Mouse (Mus musculus) heart, embryonic 14.5 days (tissue): ENCODE measurements at regions not wholly inside any gene's neighbourhood (a gene's known extent, or its start where the extent isn't known, plus 50 kb on each side); places are given as distances from the start of the nearest gene placed in this dataset.

Experiments
- ATAC-seq: fragments of 200-750 bp; cut with Nextera tagmentation; 2 replicates; pipeline ENCODE4 v1.8.0; 2017; ENCODE audit warnings: low read depth, moderate TSS enrichment; ENCODE audit not compliant: insufficient number of reproducible peaks, insufficient read depth, low FRiP score
- H3K27ac ChIP-seq, 2 experiments: fragments of 200-500 bp in 1 of 2; fragments of 300-500 bp in 1 of 2; sonication (generic) in 1 of 2; replicated peaks in 1 of 2; 2 replicates each; pipeline ENCODE4 v1.5.1; 2012 to 2014; ENCODE audit warnings: low read depth in 2 of 2, low read length in 2 of 2, control low read depth in 1 of 2, mild to moderate bottlenecking in 1 of 2, mixed read lengths in 1 of 2; ENCODE audit not compliant: control insufficient read depth in 1 of 2, insufficient read depth in 1 of 2
- H3K27me3 ChIP-seq: fragments of 300-500 bp; sonication (generic); 2 replicates; pipeline ENCODE4 v1.6.1; 2014; ENCODE audit warnings: mild to moderate bottlenecking, low read length, control low read depth; ENCODE audit not compliant: control insufficient read depth, insufficient read depth
- H3K36me3 ChIP-seq: fragments of 300-500 bp; sonication (generic); 2 replicates; pipeline ENCODE4 v1.6.1; 2014; ENCODE audit warnings: mild to moderate bottlenecking, control low read depth, low read length, mixed read lengths; ENCODE audit not compliant: control insufficient read depth, insufficient read depth
- H3K4me1 ChIP-seq, 2 experiments: fragments of 200-500 bp in 1 of 2; fragments of 300-500 bp in 1 of 2; sonication (generic) in 1 of 2; 2 replicates each; pipeline ENCODE4 v1.6.1; 2012 to 2014; ENCODE audit warnings: low read length in 2 of 2, control low read depth in 1 of 2, mixed read lengths in 1 of 2; ENCODE audit not compliant: control insufficient read depth in 2 of 2, insufficient read depth in 2 of 2
- H3K4me2 ChIP-seq: fragments of 300-500 bp; sonication (generic); 2 replicates; pipeline ENCODE4 v1.6.1; 2014; ENCODE audit warnings: mild to moderate bottlenecking, low read length
- H3K4me3 ChIP-seq, 2 experiments: fragments of 200-500 bp in 1 of 2; fragments of 300-500 bp in 1 of 2; sonication (generic) in 1 of 2; 2 replicates each; pipeline ENCODE4 v1.5.1; 2012 to 2014; ENCODE audit warnings: low read length in 2 of 2, mild to moderate bottlenecking in 2 of 2, control low read depth in 1 of 2, low read depth in 1 of 2, moderate library complexity in 1 of 2; ENCODE audit not compliant: control insufficient read depth in 1 of 2, insufficient read depth in 1 of 2
- H3K9ac ChIP-seq: fragments of 300-500 bp; sonication (generic); 2 replicates; pipeline ENCODE4 v1.6.1; 2014; ENCODE audit warnings: mild to moderate bottlenecking, low read length
- H3K9me3 ChIP-seq: fragments of 300-500 bp; sonication (generic); 2 replicates; pipeline ENCODE4 v1.6.1; 2016; ENCODE audit warnings: low read length, control low read depth; ENCODE audit not compliant: control insufficient read depth
- WGBS: fragments of 180-500 bp; shearing (Covaris S2); extraction: QIAGEN DNeasy Blood & Tissue Kit; methylation state at CpG from one replicate; pipeline ENCODE4 v1.1.7; 2014; 5-methylcytosine and 5-hydroxymethylcytosine counted together

GRCm38 (mm10) chr3:149566853-149567252, 576.5 kb upstream of the Adgrl2 start:
- no peak overlapping the region for H3K4me2 ChIP-seq
- no peaks in the 10 kb centered on the region for H3K27me3 ChIP-seq

GRCm38 (mm10) chr3:149550231-149550951, 560.0 kb upstream of the Adgrl2 start:
- Histone ChIP-seq H3K4me3 (no peak overlapping the region), H3K9me3 (no peaks in the 10 kb centered on the region), H3K9ac (no peak overlapping the region), H3K27me3 (no peaks in the 10 kb centered on the region), H3K4me2 (no peak overlapping the region), H3K4me1 (no peaks in the 10 kb centered on the region), H3K27ac (no peak overlapping the region), H3K36me3 (no peaks in the 10 kb centered on the region)
- 86% methylated on average over 9 of the region's 9 CpGs for WGBS
- no peak for ATAC-seq

More at GRCm38 (mm10) chr3:149566853-149567252, 576.5 kb upstream of the Adgrl2 start:
- no peak overlapping the region for H3K9ac ChIP-seq
- H3K4me3 ChIP-seq = no peak overlapping the region
- H3K36me3 ChIP-seq = no peaks in the 10 kb centered on the region
- 85% methylated on average over 6 of the region's 6 CpGs for WGBS
- ATAC-seq = no peak
- H3K27ac ChIP-seq = no peak overlapping the region
- H3K4me1 ChIP-seq = no peaks in the 10 kb centered on the region
- H3K9me3 ChIP-seq = no peaks in the 10 kb centered on the region

GRCm38 (mm10) chr3:149547045-149547444, 556.7 kb upstream of the Adgrl2 start:
- Histone ChIP-seq H3K36me3 (no peaks in the 10 kb centered on the region), H3K4me3 (no peak overlapping the region), H3K4me1 (no peaks in the 10 kb centered on the region), H3K9ac (no peak overlapping the region), H3K4me2 (no peak overlapping the region), H3K9me3 (no peaks in the 10 kb centered on the region), H3K27me3 (no peaks in the 10 kb centered on the region), H3K27ac (no peak overlapping the region)
- 63% methylated on average over 6 of the region's 6 CpGs for WGBS
- ATAC-seq = no peak

GRCm38 (mm10) chr3:149546256-149546655, 555.9 kb upstream of the Adgrl2 start:
- no peaks in the 10 kb centered on the region for H3K4me1 ChIP-seq
- no peaks in the 10 kb centered on the region for H3K27me3 ChIP-seq
- H3K9ac ChIP-seq = no peak overlapping the region
- H3K9me3 ChIP-seq = no peaks in the 10 kb centered on the region
- no peak overlapping the region for H3K4me2 ChIP-seq
- H3K36me3 ChIP-seq = no peaks in the 10 kb centered on the region
- H3K27ac ChIP-seq = no peak overlapping the region
- no peak for ATAC-seq
- H3K4me3 ChIP-seq = no peak overlapping the region
- WGBS = 64% methylated on average over 10 of the region's 10 CpGs

- Histone ChIP-seq H3K27ac (no peak overlapping the region), H3K9ac (no peak overlapping the region), H3K4me2 (no peak overlapping the region), H3K9me3 (no peaks in the 10 kb centered on the region), H3K4me1 (no peaks in the 10 kb centered on the region), H3K27me3 (no peaks in the 10 kb centered on the region), H3K36me3 (no peaks in the 10 kb centered on the region), H3K4me3 (no peak overlapping the region)
- 64% methylated on average over 4 of the region's 4 CpGs for WGBS
- no peak for ATAC-seq
These were observed 543.8 kb upstream of the Adgrl2 start for GRCm38 (mm10) chr3:149534183-149534582.

- Histone ChIP-seq H3K27me3 (no peaks in the 10 kb centered on the region), H3K9ac (no peak overlapping the region), H3K27ac (no peak overlapping the region), H3K9me3 (no peaks in the 10 kb centered on the region), H3K4me1 (no peaks in the 10 kb centered on the region), H3K36me3 (no peaks in the 10 kb centered on the region), H3K4me3 (no peak overlapping the region), H3K4me2 (no peak overlapping the region)
- WGBS = 89% methylated on average over 13 of the region's 13 CpGs
- no peak for ATAC-seq
These were observed 539.8 kb upstream of the Adgrl2 start for GRCm38 (mm10) chr3:149530026-149530607.

- Histone ChIP-seq H3K27me3 (no peaks in the 10 kb centered on the region), H3K9ac (no peak overlapping the region), H3K36me3 (no peaks in the 10 kb centered on the region), H3K4me1 (no peaks in the 10 kb centered on the region), H3K4me2 (no peak overlapping the region), H3K9me3 (no peaks in the 10 kb centered on the region), H3K4me3 (no peak overlapping the region), H3K27ac (no peak overlapping the region)
- no peak for ATAC-seq
- 92% methylated on average over 3 of the region's 3 CpGs for WGBS
These were observed 536.2 kb upstream of the Adgrl2 start for GRCm38 (mm10) chr3:149526509-149526908.

- Histone ChIP-seq H3K4me1 (peaks cover 2 to 4% of the 10 kb centered on the region in 2 experiments; a peak in 3 of 4 replicates), H3K4me2 (peak overlapping the region; percentile 80), H3K9me3 (no peaks in the 10 kb centered on the region), H3K4me3 (peak overlapping the region; percentile 38 to 42), H3K36me3 (no peaks in the 10 kb centered on the region), H3K9ac (peak overlapping the region; percentile 42), H3K27me3 (0 out of 2 replicates have a peak, but pooled peaks cover 4% of the 10 kb centered on the region), H3K27ac (no peak overlapping the region)
- WGBS = 27% methylated on average over 15 of the region's 15 CpGs
- ATAC-seq = no peak
These were observed 529.2 kb upstream of the Adgrl2 start for GRCm38 (mm10) chr3:149519575-149519929.
